Mouse (Mus musculus) left cerebral cortex, adult 2 months (tissue): ENCODE measurements around the gene Prkce. TPM values are rescaled to one million over a fixed set of nuclear protein-coding genes. Genes with fewer than 3 reads are reported as not detected.

Experiments used
- DNase-seq, 2 experiments: peaks; one replicate each; pipeline ENCODE4 v3.0.0; 2021 to 2022; ENCODE audit warnings: low spot score in 2 of 2, mixed read lengths in 1 of 2; ENCODE audit errors: extremely low spot score in 1 of 2
- H3K27ac ChIP-seq: fragments of 200-600 bp; 2 replicates; pipeline ENCODE4 v1.8.1; 2022
- H3K4me3 ChIP-seq: fragments of 200-600 bp; 2 replicates; pipeline ENCODE4 v1.8.1; 2022
- CTCF ChIP-seq: fragments of 200-600 bp; IDR thresholded peaks from 2 replicates; pipeline ENCODE4 v1.8.1; 2022; ENCODE audit warnings: antibody characterized with exemption, mild to moderate bottlenecking, moderate library complexity
- intact Hi-C: fragments of 180-260 bp; cut with DNase I; formaldehyde crosslinking; loops from one replicate; pipeline ENCODE4 v1.15.1; 2025
- total RNA-seq, 2 experiments: library from RNA; stranded (reverse); gene quantifications; 2 replicates each; pipeline ENCODE4 v1.2.3; 2021

The Prkce gene
- total RNA-seq, 2 experiments from 2014 or later: 277 to 284 TPM

- H3K27ac ChIP-seq: peak overlapping the region; percentile 64
- peak; percentile 64 to 66 for DNase-seq
- H3K4me3 ChIP-seq: peak overlapping the region; percentile 20
- intact Hi-C loops: loop anchor here (1.0 to 5.0 kb wide), 4 partner anchors 44 to 136 kb away; partner anchors contain the start of gene Prkce
- no peak for TF ChIP-seq CTCF
Observed at GRCm38 (mm10) chr17:86300774-86301595, 133.4 kb downstream of the Prkce start.

DNA sequence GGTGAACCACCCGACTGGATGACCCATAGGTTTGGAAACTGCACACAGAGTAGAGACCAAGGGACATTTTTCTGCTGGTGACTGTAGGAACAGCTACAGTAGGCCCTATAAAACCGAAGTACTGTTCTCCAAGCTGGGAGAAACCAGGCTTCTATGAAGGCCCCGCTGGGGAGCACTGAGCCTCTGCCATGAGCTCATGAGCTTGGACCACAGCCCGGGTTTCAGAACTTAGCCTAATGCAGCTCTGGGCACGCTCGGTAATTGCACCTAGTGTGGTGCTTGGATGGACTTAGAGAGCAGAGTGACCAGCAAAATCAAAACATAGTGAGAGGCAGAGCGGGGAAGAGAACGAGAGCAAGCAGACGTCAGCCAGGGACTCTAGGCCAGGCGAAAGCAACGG, 134.7 kb downstream of the Prkce start:
- DNase-seq: peak in 1 of 2 experiments; percentile 34
- TF ChIP-seq CTCF: no peak
- intact Hi-C loops: loop anchor here (5.0 kb wide), 1 partner anchor 135 kb away; no protein-coding TSS in a partner anchor
- H3K27ac ChIP-seq: peak overlapping the region; percentile 33; the same call in 1 of the 2 replicates
- H3K4me3 ChIP-seq: no peak overlapping the region

DNA sequence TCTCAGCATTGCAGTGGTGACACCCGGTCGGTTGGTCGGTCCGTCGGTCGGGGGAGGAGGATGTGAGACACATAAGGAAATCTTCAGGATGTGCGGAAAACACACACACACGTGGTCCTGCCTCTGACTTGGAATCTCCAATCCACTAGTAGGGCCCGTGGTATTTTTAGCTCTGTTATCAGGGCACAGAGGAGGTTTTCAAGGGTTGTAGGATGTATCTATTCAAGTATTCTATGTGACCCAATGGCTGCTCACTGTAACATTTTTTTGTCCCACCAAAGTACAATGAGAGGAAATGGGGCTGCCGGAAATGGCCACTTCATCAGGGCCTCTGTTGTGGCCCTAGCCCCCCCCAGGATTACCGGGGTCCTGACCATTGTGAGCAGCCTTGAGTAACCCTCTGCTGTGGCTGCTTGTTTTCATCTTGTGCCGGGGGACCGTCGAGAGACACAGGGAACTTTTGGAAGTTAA, 135.3 kb downstream of the Prkce start:
- DNase-seq: no peak
- Histone ChIP-seq H3K4me3 (no peak overlapping the region), H3K27ac (no peak overlapping the region)
- TF ChIP-seq CTCF: no peak
- intact Hi-C loops: loop anchor here (5.0 kb wide), 1 partner anchor 134 kb away; no protein-coding TSS in a partner anchor

- Histone ChIP-seq H3K4me3 (no peak overlapping the region), H3K27ac (no peak overlapping the region)
- no peak for TF ChIP-seq CTCF
- intact Hi-C loops: loop anchor here (5.0 kb wide), 1 partner anchor 134 kb away; no protein-coding TSS in a partner anchor
- DNase-seq: no peak
Observed at GRCm38 (mm10) chr17:86303401-86304243, 136.0 kb downstream of the Prkce start.

GRCm38 (mm10) chr17:86304923-86305630, 137.5 kb downstream of the Prkce start:
- peak; percentile 17; the same call in 1 of the 2 replicates for TF ChIP-seq CTCF
- DNase-seq: no peak
- Histone ChIP-seq H3K27ac (no peak overlapping the region), H3K4me3 (no peak overlapping the region)
- intact Hi-C loops: loop anchor here (5.0 kb wide), 1 partner anchor 132 kb away; no protein-coding TSS in a partner anchor

GRCm38 (mm10) chr17:86306161-86306560, 138.6 kb downstream of the Prkce start:
- no peak for TF ChIP-seq CTCF

GRCm38 (mm10) chr17:86313413-86314139, 146.0 kb downstream of the Prkce start:
- DNase-seq: no peak
- no peak overlapping the region for H3K27ac ChIP-seq
- intact Hi-C loops: no loop called here

More at GRCm38 (mm10) chr17:86306161-86306560, 138.6 kb downstream of the Prkce start:
- DNase-seq: no peak
- no peak overlapping the region for H3K4me3 ChIP-seq
- intact Hi-C loops: no loop called here
- H3K27ac ChIP-seq: no peak overlapping the region

DNA sequence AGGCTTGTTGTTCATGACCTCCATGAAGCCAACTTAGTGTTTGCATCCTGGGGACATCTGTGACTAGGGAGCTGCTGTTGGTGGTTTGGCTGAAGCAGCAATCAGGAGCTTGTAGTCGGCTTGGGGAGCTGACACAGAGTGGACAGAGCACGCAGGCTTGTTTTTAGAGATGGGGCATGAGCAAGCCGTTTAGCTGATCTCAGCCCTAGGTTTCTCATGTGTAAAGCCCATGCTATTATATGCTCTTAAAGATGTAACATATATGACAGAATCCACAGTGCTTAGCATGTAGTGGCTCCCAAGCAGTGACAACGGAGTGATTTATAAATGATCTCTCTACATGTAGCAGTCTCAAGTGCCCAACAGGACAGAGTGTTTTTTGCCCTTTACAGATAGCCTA, 148.3 kb downstream of the Prkce start:
- intact Hi-C loops: no loop called here
- no peak for TF ChIP-seq CTCF
- H3K27ac ChIP-seq: no peak overlapping the region
- DNase-seq: no peak
- no peak overlapping the region for H3K4me3 ChIP-seq

More at GRCm38 (mm10) chr17:86313413-86314139, 146.0 kb downstream of the Prkce start:
- TF ChIP-seq CTCF: no peak; the same call in 1 of the 2 replicates
- no peak overlapping the region for H3K4me3 ChIP-seq

GRCm38 (mm10) chr17:86316771-86317170, 149.2 kb downstream of the Prkce start:
- intact Hi-C loops: no loop called here
- Histone ChIP-seq H3K4me3 (no peak overlapping the region), H3K27ac (no peak overlapping the region)
- TF ChIP-seq CTCF: no peak
- no peak for DNase-seq

DNA sequence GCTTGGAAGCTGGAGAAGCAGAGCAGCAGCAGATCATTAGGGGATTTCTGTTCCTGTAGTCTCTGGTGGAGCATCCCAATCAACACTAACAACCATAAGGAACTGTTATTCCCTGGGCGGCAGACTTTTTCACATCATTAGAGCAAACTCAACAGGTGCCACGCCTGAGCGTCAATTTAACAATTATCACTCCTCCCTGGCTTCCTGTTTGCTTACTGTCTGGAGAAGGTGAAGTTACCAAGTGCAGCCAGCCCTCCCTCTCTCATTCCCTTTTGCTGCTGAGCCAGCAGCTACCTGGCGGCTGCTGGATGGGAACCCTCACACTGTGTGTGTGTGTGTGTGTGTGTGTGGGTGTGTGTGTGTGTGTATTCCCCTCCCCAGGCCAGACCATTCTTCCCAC, 149.6 kb downstream of the Prkce start:
- no peak overlapping the region for H3K4me3 ChIP-seq
- H3K27ac ChIP-seq: no peak overlapping the region
- intact Hi-C loops: no loop called here
- DNase-seq: no peak
- TF ChIP-seq CTCF: no peak
